Mouse (Mus musculus) liver, embryonic 14.5 days (tissue): ENCODE data around the gene Engase. TPM values are rescaled to one million over a fixed set of nuclear protein-coding genes. Genes with fewer than 3 reads are reported as not detected.

ENCODE experiments used
- ATAC-seq: fragments of 200-750 bp; cut with Nextera tagmentation; 2 replicates; pipeline ENCODE4 v1.8.0; 2017; ENCODE audit warnings: moderate number of reproducible peaks, mild to moderate bottlenecking, moderate library complexity; ENCODE audit not compliant: insufficient read depth
- DNase-seq, 3 experiments: peaks; one replicate each; pipeline ENCODE4 v3.0.0-alpha.2; 2012 to 2013; ENCODE audit warnings: low read depth in 3 of 3, low spot score in 3 of 3
- H3K27ac ChIP-seq: fragments of 300-500 bp; sonication (generic); 2 replicates; pipeline ENCODE4 v1.5.1; 2014; ENCODE audit warnings: moderate library complexity, mild to moderate bottlenecking, control low read depth, inconsistent platforms
- H3K27me3 ChIP-seq: fragments of 300-500 bp; sonication (generic); 2 replicates; pipeline ENCODE4 v1.6.1; 2014; ENCODE audit warnings: mild to moderate bottlenecking, low read length, moderate library complexity; ENCODE audit not compliant: control insufficient read depth, insufficient read depth
- H3K36me3 ChIP-seq: fragments of 300-500 bp; sonication (generic); replicated peaks from 2 replicates; pipeline ENCODE4 v1.6.1; 2014; ENCODE audit warnings: low read depth; ENCODE audit not compliant: control insufficient read depth, insufficient read depth
- H3K4me1 ChIP-seq, 2 experiments: fragments of 200-500 bp in 1 of 2; fragments of 300-500 bp in 1 of 2; sonication (generic) in 1 of 2; replicated peaks; 2 replicates each; pipeline ENCODE4 v1.6.1; 2012 to 2014; ENCODE audit warnings: antibody characterized with exemption in 1 of 2, inconsistent platforms in 1 of 2, low read length in 1 of 2; ENCODE audit not compliant: control insufficient read depth in 2 of 2, insufficient read depth in 2 of 2
- H3K4me2 ChIP-seq: fragments of 300-500 bp; sonication (generic); 2 replicates; pipeline ENCODE4 v1.6.1; 2014; ENCODE audit warnings: low read depth, mild to moderate bottlenecking, control low read depth, moderate library complexity
- H3K4me3 ChIP-seq, 2 experiments: fragments of 200-500 bp in 1 of 2; fragments of 300-500 bp in 1 of 2; sonication (generic) in 1 of 2; 2 replicates each; pipeline ENCODE4 v1.5.1; 2012 to 2014; ENCODE audit warnings: low read depth in 2 of 2, low read length in 2 of 2, mild to moderate bottlenecking in 2 of 2, control low read depth in 1 of 2, inconsistent platforms in 1 of 2, moderate library complexity in 1 of 2; ENCODE audit not compliant: insufficient read depth in 1 of 2
- H3K9ac ChIP-seq: fragments of 300-500 bp; sonication (generic); replicated peaks from 2 replicates; pipeline ENCODE4 v1.6.1; 2014; ENCODE audit warnings: mild to moderate bottlenecking, control low read depth, moderate library complexity
- H3K9me3 ChIP-seq: fragments of 300-500 bp; sonication (generic); 2 replicates; pipeline ENCODE4 v1.6.1; 2016; ENCODE audit warnings: low read length, mixed read lengths; ENCODE audit not compliant: control insufficient read depth
- CTCF ChIP-seq: IDR thresholded peaks from 2 replicates; pipeline ENCODE4 v1.5.1; 2016; ENCODE audit warnings: antibody characterized with exemption, low read depth, control low read depth
- EP300 ChIP-seq: IDR thresholded peaks from 2 replicates; pipeline ENCODE4 v1.6.1; 2016; ENCODE audit warnings: antibody characterized with exemption, low read depth
- WGBS: fragments of 180-500 bp; shearing (Covaris S2); extraction: QIAGEN DNeasy Blood & Tissue Kit; methylation state at CpG from one replicate; pipeline ENCODE4 v1.1.7; 2014; ENCODE audit not compliant: insufficient replicate concordance; 5-methylcytosine and 5-hydroxymethylcytosine counted together
- polyA plus RNA-seq, 2 experiments: library from polyadenylated mRNA; depleted of rRNA in 1 of 2; stranded (reverse) in 1 of 2; unstranded in 1 of 2; fragments of >200 nt; fragmentation: Nextera tagmentation in 1 of 2; extraction: Ambion mirVana in 1 of 2; gene quantifications; 2 replicates each; pipeline versions ENCODE4 v1.2.1 to v1.2.3; 2012 to 2014

Gene Engase
- polyA plus RNA-seq, 2 experiments = 4.1 to 6.5 TPM

- no peaks in the 10 kb centered on the region for H3K9me3 ChIP-seq
- WGBS = 76% methylated on average over 29 of the region's 29 CpGs
- TF ChIP-seq EP300 (no peak), CTCF (no peak)
Observed at GRCm38 (mm10) chr11:118486881-118487772, 10.5 kb downstream of the Engase start.

GRCm38 (mm10) chr11:118488191-118488906 lies 11.7 kb downstream of the Engase start:
- no peaks in the 10 kb centered on the region for H3K27me3 ChIP-seq
- H3K9me3 ChIP-seq = no peaks in the 10 kb centered on the region
- H3K4me3 ChIP-seq = no peak overlapping the region
- no peaks in the 10 kb centered on the region for H3K36me3 ChIP-seq
- DNase-seq = no peak
- H3K4me2 ChIP-seq = no peak overlapping the region
- no peaks in the 10 kb centered on the region for H3K4me1 ChIP-seq
- H3K9ac ChIP-seq = no peak overlapping the region
- ATAC-seq = no peak
- TF ChIP-seq EP300 = no peak
- 0 out of 2 replicates have a peak, but pooled peaks have one; percentile 22 for TF ChIP-seq CTCF
- H3K27ac ChIP-seq = no peak overlapping the region
- 69% methylated on average over 8 of the region's 8 CpGs for WGBS

More at GRCm38 (mm10) chr11:118486881-118487772, 10.5 kb downstream of the Engase start:
- Histone ChIP-seq H3K4me1 (no peaks in the 10 kb centered on the region), H3K4me2 (no peak overlapping the region), H3K4me3 (no peak overlapping the region), H3K9ac (no peak overlapping the region), H3K27me3 (no peaks in the 10 kb centered on the region), H3K36me3 (no peaks in the 10 kb centered on the region; the same call in 1 of the 2 replicates), H3K27ac (no peak overlapping the region)
- no peak for DNase-seq
- ATAC-seq = no peak

- H3K4me2 ChIP-seq = no peak overlapping the region
- TF ChIP-seq EP300 (no peak), CTCF (no peak)
- H3K36me3 ChIP-seq = no peaks in the 10 kb centered on the region
- ATAC-seq (no peak), DNase-seq (no peak)
- no peak overlapping the region for H3K4me3 ChIP-seq
- WGBS = 80% methylated on average over 12 of the region's 12 CpGs
- no peak overlapping the region for H3K27ac ChIP-seq
- no peaks in the 10 kb centered on the region for H3K9me3 ChIP-seq
- H3K9ac ChIP-seq = no peak overlapping the region
- H3K27me3 ChIP-seq = no peaks in the 10 kb centered on the region
- H3K4me1 ChIP-seq = no peaks in the 10 kb centered on the region
Observed at GRCm38 (mm10) chr11:118488907-118489270, 12.3 kb downstream of the Engase start.

GRCm38 (mm10) chr11:118490566-118491218 lies 14.1 kb downstream of the Engase start:
- 15% methylated on average over 22 of the region's 22 CpGs for WGBS
- Histone ChIP-seq H3K4me2 (peak overlapping the region; percentile 40; the same call in 1 of the 2 replicates), H3K36me3 (no peaks in the 10 kb centered on the region), H3K9me3 (no peaks in the 10 kb centered on the region), H3K9ac (no peak overlapping the region), H3K27ac (no peak overlapping the region), H3K27me3 (no peaks in the 10 kb centered on the region), H3K4me3 (no peak overlapping the region), H3K4me1 (no peaks in the 10 kb centered on the region)
- peak in 1 of 3 experiments; percentile 23 for DNase-seq
- ATAC-seq = peak; percentile 74
- TF ChIP-seq CTCF = peak; percentile 94
- TF ChIP-seq EP300 = no peak

GRCm38 (mm10) chr11:118491230-118491629 lies 14.6 kb downstream of the Engase start:
- no peaks in the 10 kb centered on the region for H3K36me3 ChIP-seq
- no peak overlapping the region for H3K4me3 ChIP-seq
- DNase-seq = no peak
- no peak overlapping the region for H3K9ac ChIP-seq
- no peaks in the 10 kb centered on the region for H3K9me3 ChIP-seq
- H3K27me3 ChIP-seq = no peaks in the 10 kb centered on the region
- TF ChIP-seq CTCF (no peak), EP300 (no peak)
- H3K4me1 ChIP-seq = no peaks in the 10 kb centered on the region
- H3K4me2 ChIP-seq = no peak overlapping the region
- H3K27ac ChIP-seq = no peak overlapping the region
- ATAC-seq = no peak
- 68% methylated on average over 7 of the region's 7 CpGs for WGBS
